Mouse (Mus musculus) left cerebral cortex, postnatal 36 days (tissue): ENCODE data around the gene Scgb1b11. TPM values are rescaled to one million over a fixed set of nuclear protein-coding genes. Genes with fewer than 3 reads are reported as not detected.
"Not testable (repeated sequence)": the region's sequence is repeated elsewhere in the genome, so short reads cannot be mapped to it uniquely, and the experiment has no call there.

ENCODE experiments used
- DNase-seq, 2 experiments: peaks; one replicate each; pipeline ENCODE4 v3.0.0; 2021 to 2022; ENCODE audit warnings: low spot score in 2 of 2, mixed read lengths in 1 of 2
- intact Hi-C: fragments of 180-260 bp; cut with DNase I; formaldehyde crosslinking; loops from one replicate; pipeline ENCODE4 v1.15.1; 2025
- total RNA-seq, 2 experiments: library from RNA; stranded (reverse); gene quantifications; 2 replicates each; pipeline ENCODE4 v1.2.3; 2021

Gene Scgb1b11
- total RNA-seq = not detected

- DNase-seq, intact Hi-C loops: not testable (repeated sequence)
These were observed at the start of gene Scgb1b11 for GRCm38 (mm10) chr7:32222540-32222939. Gene Scgb1b11, plus strand, starts transcription at chr7:32222840.

- DNase-seq, intact Hi-C loops: not testable (repeated sequence)
These were observed 11.6 kb upstream of the Scgb1b11 start, which contains the start of gene Scgb2b11 for GRCm38 (mm10) chr7:32211045-32211444. Gene Scgb2b11, minus strand, starts transcription at chr7:32211145.

Other genes with a start within 250 kb of the Scgb1b11 start
- gene Scgb1b10, start 122.0 kb upstream of the Scgb1b11 start, total RNA-seq = not detected
- gene Scgb2b11, start 11.7 kb upstream of the Scgb1b11 start, total RNA-seq = not detected
- gene Scgb2b12, start 104.4 kb downstream of the Scgb1b11 start, total RNA-seq = not detected
- gene Scgb1b12, start 111.3 kb downstream of the Scgb1b11 start, total RNA-seq = not detected
- not detected for gene Scgb1b29, start 218.7 kb downstream of the Scgb1b11 start, total RNA-seq